Mouse (Mus musculus): ENCODE results near the gene Prpf31.
"Not testable (repeated sequence)": the region's sequence is repeated elsewhere in the genome, so short reads cannot be mapped to it uniquely, and the experiment has no call there.

Gene Prpf31

DNA sequence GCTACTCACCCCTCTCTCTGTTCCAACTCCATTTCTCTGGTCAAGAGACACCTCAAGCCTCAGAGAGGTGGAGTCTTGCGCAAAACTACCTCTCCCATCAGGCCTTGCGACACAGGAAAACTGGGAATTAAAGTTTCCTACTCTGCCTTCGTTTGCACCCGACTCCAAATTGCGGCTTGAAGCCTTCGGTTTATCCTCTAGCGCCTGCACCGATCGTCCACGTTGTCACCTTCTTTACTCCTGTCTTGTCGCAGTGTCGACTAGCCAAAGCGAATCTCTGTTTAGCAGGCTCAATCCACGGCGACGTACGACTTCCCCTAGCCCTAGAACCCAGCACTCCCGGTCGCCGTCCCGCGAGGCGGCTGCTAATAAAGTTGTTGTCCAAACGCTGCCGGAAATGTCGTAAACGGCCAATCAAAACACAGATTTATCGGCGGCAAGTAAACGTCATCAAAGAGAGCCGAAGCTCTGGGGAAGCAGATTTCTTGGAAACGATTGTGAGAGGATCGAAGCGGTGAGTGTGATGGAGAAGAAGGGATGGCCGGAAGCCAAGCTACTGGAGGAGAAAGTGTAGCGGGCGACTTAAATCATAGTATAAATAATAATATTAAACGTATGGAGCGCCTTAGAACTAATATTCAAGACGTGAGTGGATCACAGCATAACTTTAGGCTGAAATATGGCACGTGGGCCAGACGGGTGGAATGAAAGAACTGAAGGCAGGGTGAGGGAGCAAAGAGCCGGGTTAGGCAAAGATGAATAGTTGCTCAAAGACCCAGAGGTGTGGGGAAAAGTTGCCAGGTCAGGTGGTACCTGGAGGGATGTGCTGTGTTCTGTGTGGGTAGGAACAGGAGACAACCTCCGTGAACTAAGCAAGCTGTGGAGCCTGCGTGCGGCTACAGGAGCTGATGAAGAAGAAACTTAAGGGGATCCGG, at the start of gene Prpf31, which contains the start of gene Tfpt:
Gene Prpf31 (plus strand): TSS at position 443 of the 935 bp plus-strand sequence.
Gene Tfpt (minus strand): TSS at position 387 of the 935 bp plus-strand sequence.
- DNase-seq, result peak; percentile 96

DNA sequence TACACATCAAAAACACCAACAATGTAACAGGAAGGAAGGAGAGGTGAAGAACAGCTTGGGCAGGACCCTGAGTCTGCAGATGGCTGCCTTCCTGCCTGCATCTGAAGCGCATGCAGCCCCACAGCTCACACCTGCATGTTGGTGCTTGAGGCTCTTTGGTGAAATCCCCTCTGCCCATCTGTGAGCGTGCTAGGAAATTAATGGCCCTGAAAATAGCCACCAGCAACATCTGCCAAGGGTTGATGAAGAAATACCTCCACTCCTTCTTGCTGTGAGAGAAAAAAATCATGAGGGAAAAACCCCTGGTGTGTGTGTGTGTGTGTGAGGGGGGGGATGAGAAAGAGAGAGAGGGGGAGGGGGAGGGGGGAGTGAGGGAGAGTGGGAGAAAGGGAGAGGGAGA, 49.8 kb upstream of the Prpf31 start:
- no peak for DNase-seq

DNA sequence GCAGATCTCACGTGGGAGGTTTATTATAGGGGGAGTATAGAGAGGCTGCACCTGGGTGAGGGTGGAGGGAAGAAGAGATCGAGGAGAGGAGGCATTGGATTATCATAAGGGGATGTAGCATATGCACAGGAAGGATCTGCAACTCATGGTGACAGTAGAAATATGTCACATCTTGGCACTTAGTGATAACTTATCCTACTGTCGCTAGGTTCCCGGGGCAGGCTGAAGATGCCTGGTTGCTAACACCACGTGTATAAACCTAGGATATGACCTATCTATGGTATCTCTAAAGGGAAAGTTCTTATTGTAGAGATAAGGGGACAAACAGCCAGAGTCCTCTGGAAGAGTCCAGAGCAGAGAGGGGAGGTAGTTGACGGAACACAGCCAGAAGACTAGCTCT, 44.0 kb upstream of the Prpf31 start:
- DNase-seq, result no peak

DNA sequence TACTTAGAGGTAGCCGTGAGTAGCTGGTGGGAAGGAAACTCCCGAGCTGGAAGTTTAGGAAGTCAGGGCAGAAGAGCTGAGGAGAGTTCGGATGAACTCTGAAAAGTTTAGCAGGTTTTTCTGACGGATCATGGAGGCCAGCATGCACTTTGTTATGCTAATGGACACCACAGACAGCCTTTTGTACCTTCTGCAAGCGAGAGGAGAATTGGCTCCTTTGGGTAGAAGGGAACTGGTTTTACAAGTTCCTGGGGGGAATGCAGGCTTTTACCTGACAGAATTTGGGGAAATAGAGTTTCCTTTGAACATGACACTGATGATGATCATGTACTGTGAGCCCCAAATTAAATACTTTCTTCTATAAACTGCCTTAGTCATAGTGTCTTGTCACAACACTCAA, 43.5 kb upstream of the Prpf31 start:
- no peak for DNase-seq

DNA sequence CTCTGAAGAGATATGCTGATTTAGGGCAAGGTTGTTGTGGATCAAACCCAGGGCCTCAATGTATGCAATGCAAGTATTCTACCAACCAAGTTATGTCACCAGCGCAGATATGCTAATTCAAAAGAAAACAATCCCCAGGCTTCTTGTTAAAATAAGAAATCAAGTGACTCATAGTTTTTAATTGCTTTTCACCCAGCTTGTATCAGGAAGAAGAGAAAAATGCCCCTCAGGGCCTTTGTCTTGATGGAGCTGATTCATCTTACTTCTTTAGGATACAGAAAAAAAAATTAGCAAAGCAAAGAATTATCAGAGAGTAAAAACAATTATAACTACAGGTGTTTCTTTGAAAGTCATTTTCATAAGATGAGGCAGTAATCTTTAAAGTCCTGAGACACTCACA, 42.5 kb upstream of the Prpf31 start:
- DNase-seq, result no peak

DNA sequence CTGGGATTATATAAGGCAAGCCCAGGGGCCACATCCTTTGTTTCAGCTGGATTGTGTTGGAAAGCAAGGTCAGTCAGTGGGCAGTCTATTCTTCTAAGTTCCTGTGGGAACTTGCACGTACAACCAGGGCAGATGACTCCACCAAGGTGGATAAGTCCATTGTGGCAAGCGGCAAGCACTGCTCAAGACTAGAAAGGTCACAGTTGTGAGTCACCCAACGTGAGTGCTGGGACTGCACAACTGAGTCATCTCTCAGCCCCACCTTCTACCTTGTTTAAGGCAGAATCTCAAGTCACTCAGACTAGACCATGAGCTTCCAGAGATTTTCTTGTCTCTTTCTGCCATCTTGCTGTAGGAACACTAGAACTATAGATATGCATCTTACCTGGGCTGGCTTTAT, 39.2 kb upstream of the Prpf31 start:
- DNase-seq, result no peak

DNA sequence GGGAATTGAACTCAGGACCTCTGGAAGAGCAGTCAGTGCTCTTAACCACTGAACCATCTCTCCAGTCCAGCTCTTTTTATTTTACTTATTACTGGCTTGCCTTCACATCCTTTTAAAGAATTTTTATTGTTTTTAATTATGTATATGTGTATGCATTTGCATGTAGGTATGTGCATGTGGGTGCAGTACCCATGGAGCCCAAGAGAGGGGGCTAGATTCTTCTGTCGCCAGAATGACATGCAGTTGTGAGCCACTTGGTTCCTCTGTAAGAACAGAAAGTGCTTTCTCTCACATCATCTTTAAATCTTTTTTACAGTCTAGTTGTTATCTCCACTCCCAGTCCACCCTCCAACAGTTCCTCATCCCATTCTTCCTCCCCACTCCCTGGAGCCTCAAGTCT, 38.3 kb upstream of the Prpf31 start:
- DNase-seq, result no peak

DNA sequence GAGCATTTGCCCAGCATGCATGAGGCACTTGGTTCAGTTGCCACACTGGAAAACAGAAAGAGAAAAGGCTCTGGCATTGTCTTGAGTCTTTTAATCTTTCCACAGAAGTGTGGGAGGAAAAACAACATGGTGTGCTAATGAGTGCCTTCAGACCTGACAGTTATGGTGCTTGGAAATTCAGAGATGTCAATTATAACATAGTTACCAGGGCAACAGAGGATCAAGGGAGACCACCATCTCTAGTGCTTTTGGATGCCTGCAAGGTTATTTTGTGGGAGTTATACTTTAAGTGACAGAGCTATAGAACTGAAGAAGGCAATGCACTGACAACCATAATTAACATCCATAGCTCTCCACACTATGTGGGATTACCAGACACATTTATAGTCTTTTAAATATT, 35.9 kb upstream of the Prpf31 start:
- no peak for DNase-seq

DNA sequence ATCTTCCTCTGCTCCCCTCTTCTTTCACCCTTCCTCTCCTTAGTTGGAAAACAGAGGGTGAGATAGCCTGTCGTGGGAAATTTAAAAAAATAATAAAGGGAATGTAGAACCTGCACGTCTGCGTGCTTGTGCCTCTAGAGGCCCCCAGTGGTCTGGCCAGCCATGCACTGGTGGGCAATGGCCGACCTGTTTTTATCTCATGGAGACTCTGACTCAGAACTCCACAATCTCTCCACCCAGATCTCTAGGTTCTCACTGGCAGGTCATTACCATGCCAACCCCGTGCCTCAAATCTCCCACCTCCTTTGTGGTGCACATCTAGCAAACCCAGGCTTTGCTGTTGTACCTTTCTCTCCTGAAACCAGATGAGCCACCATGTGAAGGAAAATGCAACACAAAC, 35.1 kb upstream of the Prpf31 start:
- no peak for DNase-seq

DNA sequence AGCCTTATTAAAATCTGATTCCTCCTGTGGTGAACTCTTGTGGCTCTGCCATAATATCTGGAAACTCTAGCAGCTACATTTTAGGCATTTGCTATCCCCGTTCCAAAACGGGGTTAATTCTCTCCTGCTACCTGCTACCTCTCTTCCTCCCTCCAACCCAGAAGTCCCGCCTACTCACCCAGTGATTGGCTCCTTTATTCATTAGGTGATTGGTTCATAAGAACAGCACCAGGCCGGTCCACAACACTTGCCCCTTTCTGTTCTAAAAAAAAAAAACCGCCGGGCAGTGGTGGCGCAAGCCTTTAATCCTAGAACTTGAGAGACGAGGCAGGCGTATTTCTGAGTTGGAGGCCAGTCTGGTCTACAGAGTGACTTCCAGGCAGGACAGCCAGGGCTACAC, 34.6 kb upstream of the Prpf31 start:
- no peak for DNase-seq

DNA sequence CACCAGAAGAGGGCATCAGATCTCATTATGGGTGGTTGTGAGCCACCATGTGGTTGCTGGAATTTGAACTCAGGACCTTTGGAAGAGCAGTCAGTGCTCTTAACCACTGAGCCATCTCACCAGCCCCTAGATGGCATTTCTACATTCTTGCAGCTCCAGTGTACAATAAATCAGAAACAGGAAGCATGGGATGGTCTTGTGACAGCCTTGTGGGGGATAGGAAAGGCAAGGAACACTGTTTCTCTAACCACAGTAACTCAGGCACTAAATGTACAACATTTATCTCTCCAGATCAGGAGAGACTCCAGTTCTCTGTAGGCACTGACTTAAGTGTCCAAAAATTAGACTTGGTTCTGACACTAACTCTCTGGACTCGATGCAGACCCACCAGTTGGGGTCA, 32.0 kb upstream of the Prpf31 start:
- not testable (repeated sequence) for DNase-seq

DNA sequence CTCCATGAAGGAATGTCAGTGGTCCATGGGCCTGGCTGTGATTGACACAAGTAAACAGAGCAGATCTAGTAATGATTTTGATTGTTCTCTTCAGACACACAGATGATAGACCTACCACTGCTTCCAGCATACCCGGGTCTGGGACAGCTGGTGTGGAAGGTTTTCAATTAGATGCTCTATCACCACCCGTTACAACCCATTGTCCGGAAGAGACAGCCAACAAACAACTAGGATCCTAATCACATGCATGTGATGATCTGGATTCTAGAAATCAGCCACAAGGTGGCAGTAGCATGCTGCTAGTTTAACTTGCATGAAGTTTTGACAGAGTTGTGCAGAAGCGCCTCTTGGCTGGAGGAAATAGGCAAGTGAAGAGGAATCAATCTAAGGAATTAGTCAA, 28.7 kb upstream of the Prpf31 start:
- peak; percentile 64 for DNase-seq

DNA sequence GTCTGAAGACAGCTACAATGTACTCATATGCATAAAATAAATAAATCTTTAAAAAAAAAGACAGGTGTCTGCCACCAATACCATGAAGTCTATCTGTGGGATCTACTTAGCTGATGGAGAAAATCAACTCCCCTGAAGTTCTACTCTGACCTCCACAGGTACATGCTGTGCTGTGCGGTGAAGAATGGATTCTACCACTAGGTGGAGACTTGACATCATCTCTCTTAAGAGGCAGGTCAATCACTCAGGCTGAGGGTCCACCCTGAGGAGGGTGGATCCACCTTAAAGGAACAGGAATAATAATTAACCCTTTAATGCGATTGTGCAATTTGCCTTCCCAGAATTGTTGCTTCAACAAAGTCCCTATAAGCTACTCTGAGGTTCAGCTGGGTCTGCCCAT, 23.0 kb upstream of the Prpf31 start:
- no peak for DNase-seq

DNA sequence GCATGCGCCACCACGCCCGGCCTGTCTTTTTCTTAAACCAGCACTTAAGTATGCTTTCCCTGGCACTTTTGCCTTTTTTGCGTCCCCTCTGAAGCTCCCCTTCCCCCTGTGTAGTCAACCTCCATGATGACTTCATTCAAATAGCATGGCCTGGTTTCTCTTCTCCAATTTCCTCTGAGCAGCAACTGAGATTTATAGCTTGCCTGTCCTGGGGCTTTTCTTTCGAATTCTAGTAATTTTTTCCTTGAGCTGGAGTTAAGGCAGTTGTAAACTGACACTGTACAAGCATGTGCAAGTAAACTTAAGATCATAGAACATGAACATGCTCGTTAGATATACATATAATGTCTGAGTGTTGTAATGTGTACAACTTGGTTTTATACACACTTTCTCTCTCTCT, 22.4 kb upstream of the Prpf31 start:
- DNase-seq, result no peak

DNA sequence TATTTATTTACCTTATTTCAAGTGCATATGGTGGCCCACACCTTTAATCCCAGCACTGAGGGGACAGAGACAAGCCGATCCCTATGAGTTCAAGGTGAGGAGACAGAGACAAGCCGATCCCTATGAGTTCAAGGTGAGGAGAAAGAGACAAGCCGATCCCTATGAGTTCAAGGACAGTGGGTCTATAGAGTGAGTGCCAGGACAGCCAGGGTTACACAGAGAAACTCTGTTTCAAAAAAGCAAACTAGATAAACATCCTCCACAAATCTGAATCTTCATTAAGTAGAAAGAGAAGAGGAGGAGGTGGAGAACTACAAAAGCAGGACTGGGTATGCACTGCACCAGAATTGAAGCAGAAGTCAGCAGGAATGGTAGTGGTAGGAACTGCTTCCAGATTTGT, 21.1 kb upstream of the Prpf31 start:
- DNase-seq, result no peak

DNA sequence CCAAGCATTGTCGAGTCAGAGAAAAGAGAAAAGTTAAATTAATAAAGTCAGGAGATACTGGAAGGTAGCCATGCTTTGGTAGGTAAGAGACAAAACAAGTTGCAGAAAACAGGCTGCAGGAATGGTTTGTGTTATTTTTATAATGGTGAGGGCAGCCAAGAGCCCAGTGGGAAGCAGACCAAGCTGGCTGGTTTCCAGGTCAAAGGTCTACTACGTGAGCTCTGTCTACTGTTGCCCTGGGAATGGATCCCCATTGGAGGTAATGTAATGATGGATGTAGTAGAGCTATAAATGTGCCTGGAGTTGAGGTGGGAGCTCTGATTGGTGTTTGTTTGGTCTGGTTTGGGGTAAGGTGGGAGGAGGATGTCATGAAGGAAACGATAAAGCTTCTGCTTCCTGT, 20.7 kb upstream of the Prpf31 start:
- DNase-seq, result no peak

DNA sequence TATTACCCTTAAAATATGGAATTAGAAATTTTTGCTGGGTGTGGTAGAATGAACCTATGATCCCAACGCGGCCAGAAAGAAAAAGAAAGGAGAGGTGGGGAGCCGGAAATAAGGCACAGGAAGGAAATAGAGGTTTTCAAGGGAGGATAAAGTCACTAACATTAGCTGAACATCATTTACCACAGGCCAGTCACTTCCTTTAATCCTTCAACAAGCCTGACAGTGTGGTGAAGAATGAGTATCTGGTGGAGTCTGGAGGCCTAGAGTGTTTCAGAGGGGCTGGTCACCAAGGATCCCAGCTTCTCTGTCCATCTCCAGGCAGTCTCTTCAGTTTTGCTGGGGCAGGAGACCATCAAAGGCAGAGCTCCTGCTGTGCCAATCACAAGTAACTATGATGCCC, 19.3 kb upstream of the Prpf31 start:
- DNase-seq, result no peak

DNA sequence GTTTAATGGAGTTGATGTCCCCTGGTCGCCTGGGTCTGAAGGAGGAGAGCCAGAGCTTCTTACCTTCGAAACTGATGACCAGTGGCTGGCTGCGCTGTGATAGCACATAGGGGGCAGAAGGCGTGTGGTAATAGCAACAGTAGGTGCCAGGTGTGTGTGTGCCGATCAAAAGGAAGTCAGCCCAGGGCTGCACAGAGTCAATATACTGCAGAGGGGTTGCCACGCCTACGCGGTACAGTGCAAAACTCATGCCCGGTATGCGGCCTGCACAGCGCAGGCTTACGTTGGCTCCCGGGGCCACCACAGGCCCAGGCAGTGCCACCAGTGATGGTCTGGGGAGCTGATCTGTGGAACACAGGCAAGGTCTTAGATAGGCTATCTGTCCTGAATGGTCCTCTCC, 18.8 kb upstream of the Prpf31 start:
- no peak for DNase-seq

DNA sequence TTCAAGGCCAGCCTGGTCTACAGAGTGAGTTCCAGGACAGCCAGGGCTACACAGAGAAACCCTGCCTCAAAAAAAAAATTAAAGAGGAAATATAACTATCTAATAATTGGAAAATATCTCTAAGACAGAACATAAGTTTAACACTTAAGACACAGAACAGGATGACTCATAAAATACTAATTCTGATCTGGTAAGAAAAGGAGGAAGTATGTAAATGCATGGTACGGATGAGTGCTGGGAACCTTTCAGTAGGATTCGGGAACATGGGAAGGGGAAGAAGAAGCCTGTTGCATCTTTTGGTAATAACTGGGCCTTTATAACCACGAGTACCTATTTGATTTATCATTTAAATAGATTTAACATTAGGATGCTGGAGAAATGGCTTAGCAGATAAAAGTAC, 15.8 kb upstream of the Prpf31 start:
- DNase-seq, result no peak

DNA sequence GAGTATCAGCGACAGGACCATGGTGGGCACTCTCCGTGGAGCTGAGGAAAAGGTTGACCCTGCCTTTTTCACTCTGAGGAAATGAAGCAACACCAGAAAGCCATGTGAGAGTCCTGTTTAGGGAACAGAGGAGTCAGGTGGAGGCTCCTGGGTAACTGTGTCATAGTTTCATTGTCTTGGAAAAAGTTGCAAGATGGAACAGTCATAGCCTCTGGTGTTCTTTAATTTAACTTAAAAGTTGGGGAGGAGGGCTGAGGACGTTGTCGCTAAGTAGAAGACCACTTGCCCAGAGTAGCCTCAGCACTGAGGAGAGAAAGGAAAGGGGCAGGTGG, 13.8 kb upstream of the Prpf31 start, which contains the start of gene Oscar:
Gene Oscar (minus strand): TSS at position 101 of the 332 bp plus-strand sequence.
- no peak for DNase-seq

DNA sequence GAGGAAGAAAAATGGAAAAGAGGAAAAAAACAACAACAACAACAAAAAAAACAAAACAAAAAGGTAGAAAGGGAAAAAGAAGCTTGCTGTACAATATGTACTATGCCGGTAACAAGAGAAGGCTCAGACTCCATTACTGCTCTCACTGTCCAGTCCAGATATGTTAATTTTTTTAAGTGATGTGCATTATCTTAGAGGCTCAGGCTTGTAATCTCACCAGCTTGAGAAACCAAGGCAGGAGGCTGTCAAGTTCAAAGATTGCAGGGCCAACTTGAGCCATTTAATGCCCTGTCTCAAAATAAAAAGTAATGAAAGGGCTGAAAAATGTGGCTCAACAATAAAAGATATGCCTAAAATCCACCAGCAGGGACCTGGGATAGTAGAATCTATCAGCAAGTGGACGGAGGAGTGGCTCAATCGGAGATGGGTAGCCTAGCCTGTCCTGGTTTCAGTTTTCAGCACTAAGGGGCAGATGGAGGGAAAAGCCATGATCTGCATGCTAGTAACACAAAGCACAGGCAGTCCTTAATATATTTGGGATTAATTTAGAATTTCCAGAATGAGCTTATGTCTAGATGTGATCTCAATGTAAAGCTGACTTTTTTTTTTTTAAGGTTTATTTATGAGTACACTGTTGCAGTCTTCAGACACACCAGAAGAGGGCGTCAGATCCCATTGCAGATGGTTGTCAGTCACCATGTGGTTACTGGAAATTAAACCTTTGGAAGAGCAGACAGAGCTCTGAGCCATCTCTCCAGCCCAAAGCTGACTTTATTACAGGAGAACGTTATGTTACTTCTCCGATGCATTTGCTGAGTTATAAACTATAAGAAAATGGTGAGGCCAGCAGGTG, 13.2 kb upstream of the Prpf31 start:
- no peak for DNase-seq

DNA sequence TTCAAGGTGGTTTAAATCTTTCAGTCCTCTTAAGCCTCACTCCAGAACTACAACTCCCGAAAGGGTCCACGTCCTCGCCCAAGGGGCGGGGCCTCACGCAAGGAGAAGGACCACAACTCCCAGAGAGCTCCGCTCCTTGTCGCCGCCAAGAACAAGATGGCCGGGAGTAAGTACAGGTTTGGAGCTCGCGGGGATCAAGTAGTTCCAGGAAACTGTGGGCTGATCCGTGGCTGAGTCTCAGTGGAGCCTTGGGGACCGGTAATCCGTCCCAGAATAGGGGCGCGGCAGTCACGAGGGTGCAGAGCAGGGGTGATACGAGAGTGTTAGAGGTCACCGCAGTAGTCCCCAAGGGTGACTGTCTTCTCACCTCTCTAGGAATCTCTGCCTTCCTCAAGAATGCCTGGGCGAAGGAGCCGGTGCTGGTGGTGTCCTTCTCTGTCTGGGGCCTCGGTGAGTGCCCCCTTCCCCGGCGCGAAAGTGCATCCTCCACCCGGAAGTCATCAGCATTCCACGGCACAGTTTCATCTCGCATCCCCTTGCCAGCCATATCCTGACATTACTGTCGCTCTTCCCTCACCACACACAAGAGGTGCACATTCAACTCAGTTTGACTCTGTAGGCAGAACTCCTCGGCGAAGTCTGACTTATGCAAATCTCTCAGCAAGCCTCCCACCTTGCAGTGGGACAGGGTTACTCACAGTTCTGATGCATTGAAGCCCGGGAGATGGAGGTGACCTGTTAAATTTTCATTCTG, 12.4 kb upstream of the Prpf31 start, which contains the start of gene Ndufa3:
Gene Ndufa3 (plus strand): TSS at position 132 of the 754 bp plus-strand sequence.
- peak; percentile 92 for DNase-seq

DNA sequence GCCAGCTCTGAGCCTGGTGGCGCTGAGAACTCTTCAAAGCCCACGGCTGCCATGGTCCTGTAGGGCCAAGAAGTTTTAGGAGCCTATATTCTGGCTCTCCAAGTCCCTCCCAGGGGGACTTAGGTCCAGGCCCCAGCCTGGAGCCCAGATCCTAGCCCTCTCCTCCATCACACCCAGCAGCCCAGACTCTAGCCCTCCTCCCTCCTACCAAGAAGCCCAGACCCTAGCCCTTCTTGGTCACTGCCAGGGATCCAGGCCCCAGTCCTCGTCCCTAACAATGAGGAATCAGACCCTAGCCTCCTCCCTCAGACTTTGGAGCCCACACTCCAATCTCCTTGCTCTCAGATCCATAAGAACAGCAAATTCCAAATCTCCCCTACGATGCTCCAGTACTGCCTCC, 755 bp upstream of the Prpf31 start:
- peak; percentile 60 for DNase-seq
